Mouse (Mus musculus): ENCODE measurements around the gene Cryba4. TPM values are rescaled to one million over a fixed set of nuclear protein-coding genes. Genes with fewer than 3 reads are reported as not detected.

Cryba4 gene
- total RNA-seq, 1 experiment from 2014 or later = 16.2 TPM

DNA sequence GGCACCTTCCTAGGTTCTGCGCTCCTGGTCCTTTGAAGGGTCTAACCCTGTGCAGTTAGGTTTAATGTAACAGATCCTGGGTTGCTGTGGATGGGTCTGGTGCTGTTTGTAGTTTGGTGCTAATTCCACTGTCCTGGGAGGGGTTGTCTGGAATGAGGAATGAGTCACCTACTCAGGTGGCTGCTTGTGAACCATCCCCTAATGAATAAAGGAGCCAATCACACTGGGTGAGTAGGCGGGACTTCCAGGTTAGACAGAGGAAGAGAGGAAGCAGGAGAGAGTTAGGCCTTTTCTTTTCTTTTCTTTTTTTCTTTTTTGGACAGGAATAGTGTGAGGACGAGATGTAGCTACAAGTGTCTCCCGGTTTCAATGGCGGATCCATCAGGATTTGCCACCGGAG is 52.7 kb downstream of the Cryba4 start:
- DNase-seq = no peak

Other genes with a start within 250 kb of the Cryba4 start
- gene Crybb1, start 3.3 kb upstream of the Cryba4 start, total RNA-seq (2021) = 1.8 and 1.9 TPM in 2 replicates
- 161 and 186 TPM in 2 replicates for gene Tpst2, start 24.2 kb upstream of the Cryba4 start, total RNA-seq (2021)
- 33.0 and 35.2 TPM in 2 replicates for gene Tfip11, start 73.8 kb upstream of the Cryba4 start, total RNA-seq (2021)
- gene Srrd, start 90.5 kb upstream of the Cryba4 start, total RNA-seq (2021) = 23.7 and 41.2 TPM in 2 replicates
- gene Hps4, start 90.6 kb upstream of the Cryba4 start, total RNA-seq (2021) = 27.7 and 40.5 TPM in 2 replicates
- gene Gm6583, start 103.5 kb upstream of the Cryba4 start, total RNA-seq (2021) = not detected in 2 replicates
- 1.3 and 4.4 TPM in 2 replicates for gene Asphd2, start 142.3 kb upstream of the Cryba4 start, total RNA-seq (2021)
- not detected in 2 replicates for gene Gm6588, start 196.9 kb upstream of the Cryba4 start, total RNA-seq (2021)